Mouse (Mus musculus) kidney, postnatal 0 days (tissue): ENCODE data around the gene Sycn. TPM values are rescaled to one million over a fixed set of nuclear protein-coding genes. Genes with fewer than 3 reads are reported as not detected.
A peak's percentile ranks its signal among the peaks of the same experiment; 100 is the strongest.

Experiments
- ATAC-seq: fragments of 200-750 bp; cut with Nextera tagmentation; replicated peaks from 2 replicates; pipeline ENCODE4 v1.8.0; 2017; ENCODE audit warnings: low read depth, moderate number of reproducible peaks, moderate TSS enrichment, moderate library complexity; ENCODE audit not compliant: low FRiP score
- DNase-seq: peaks from one replicate; pipeline ENCODE4 v3.0.0-alpha.2; 2016; ENCODE audit warnings: low spot score
- H3K27ac ChIP-seq: fragments of 300-500 bp; sonication (generic); 2 replicates; pipeline ENCODE4 v1.5.1; 2014; ENCODE audit warnings: mild to moderate bottlenecking
- H3K27me3 ChIP-seq: fragments of 300-500 bp; sonication (generic); 2 replicates; pipeline ENCODE4 v1.6.1; 2014; ENCODE audit warnings: low read length, mixed read lengths; ENCODE audit not compliant: insufficient read depth
- H3K36me3 ChIP-seq: fragments of 300-500 bp; sonication (generic); 2 replicates; pipeline ENCODE4 v1.6.1; 2014; ENCODE audit warnings: low read length, mixed read lengths; ENCODE audit not compliant: insufficient read depth
- H3K4me1 ChIP-seq: fragments of 300-500 bp; sonication (generic); replicated peaks from 2 replicates; pipeline ENCODE4 v1.6.1; 2014; ENCODE audit warnings: antibody characterized with exemption, low read length, mixed read lengths; ENCODE audit not compliant: insufficient read depth
- H3K4me2 ChIP-seq: fragments of 300-500 bp; sonication (generic); 2 replicates; pipeline ENCODE4 v1.6.1; 2014; ENCODE audit warnings: mild to moderate bottlenecking, low read length, moderate library complexity, mixed read lengths
- H3K4me3 ChIP-seq: fragments of 300-500 bp; sonication (generic); replicated peaks from 2 replicates; pipeline ENCODE4 v1.5.1; 2014; ENCODE audit warnings: low read depth, low read length
- H3K9ac ChIP-seq: fragments of 300-500 bp; sonication (generic); 2 replicates; pipeline ENCODE4 v1.6.1; 2014; ENCODE audit warnings: low read depth, low read length
- H3K9me3 ChIP-seq: fragments of 300-500 bp; sonication (generic); replicated peaks from 2 replicates; pipeline ENCODE4 v1.6.1; 2016; ENCODE audit warnings: low read length, inconsistent platforms, mixed read lengths
- CTCF ChIP-seq: IDR thresholded peaks from 2 replicates; pipeline ENCODE4 v1.5.1; 2016; ENCODE audit warnings: antibody characterized with exemption, low read depth, mild to moderate bottlenecking, moderate library complexity
- WGBS: fragments of 180-500 bp; shearing (Covaris S2); extraction: QIAGEN DNeasy Blood & Tissue Kit; methylation state at CpG from one replicate; pipeline ENCODE4 v1.1.7; 2014; 5-methylcytosine and 5-hydroxymethylcytosine counted together
- polyA plus RNA-seq: library from polyadenylated mRNA; unstranded; fragments of >200 nt; fragmentation: Nextera tagmentation; extraction: Ambion mirVana; gene quantifications from 2 replicates; pipeline ENCODE4 v1.2.1, GENCODE M21; 2015

Gene Sycn
- polyA plus RNA-seq, 1 experiment from 2014 or later: 0.45 TPM

DNA sequence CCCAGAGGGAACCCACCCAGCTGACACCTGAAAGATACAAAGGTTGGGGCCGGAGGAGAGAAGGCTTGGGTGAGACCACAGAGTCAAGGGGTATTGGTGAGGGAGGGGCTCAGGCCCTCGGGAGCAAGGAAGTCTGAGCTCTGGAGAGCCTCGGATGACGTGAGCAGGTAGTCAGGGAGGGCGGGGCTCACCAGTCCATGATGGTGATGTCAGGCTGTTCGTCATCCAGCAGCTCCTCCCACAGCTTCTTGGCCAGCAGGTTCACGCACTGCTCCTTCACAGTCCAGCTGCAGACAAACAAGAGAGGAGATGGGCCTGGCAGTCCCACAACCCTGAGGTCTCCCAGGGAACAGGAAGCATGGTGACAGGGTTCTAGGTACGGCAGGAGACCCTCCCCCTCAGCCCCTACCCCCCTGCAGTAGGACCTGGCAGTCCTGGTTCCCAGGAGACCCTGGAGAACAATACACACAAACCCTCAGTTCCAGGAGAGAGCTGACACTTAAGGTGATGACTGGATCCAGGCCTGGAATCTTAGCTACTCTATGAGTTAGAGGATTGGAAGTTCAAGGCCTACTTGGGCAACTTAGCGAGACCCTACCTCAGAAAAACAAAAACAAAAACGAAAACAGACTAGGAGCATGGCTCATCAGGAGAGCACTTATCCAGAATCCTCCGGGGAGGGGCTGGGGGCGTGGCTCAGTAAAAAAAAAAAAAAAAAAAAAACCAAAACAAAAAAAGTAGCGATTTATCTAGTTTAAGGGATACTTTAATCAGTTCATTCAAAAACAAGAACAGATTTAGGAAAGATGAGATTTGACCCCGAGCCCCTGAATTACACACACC is 4.6 kb downstream of the Sycn start:
- peak; percentile 56; the same call in 1 of the 2 replicates for ATAC-seq
- DNase-seq: peak; percentile 39
- WGBS: 35% methylated on average over 14 of the region's 14 CpGs
- Histone ChIP-seq H3K9ac (no peak overlapping the region), H3K27ac (no peak overlapping the region), H3K4me3 (no peak overlapping the region), H3K4me1 (peaks cover 6% of the 10 kb centered on the region; the same call in 1 of the 2 replicates), H3K36me3 (no peaks in the 10 kb centered on the region), H3K9me3 (no peaks in the 10 kb centered on the region), H3K27me3 (peaks cover 17% of the 10 kb centered on the region), H3K4me2 (no peak overlapping the region)
- no peak for TF ChIP-seq CTCF

DNA sequence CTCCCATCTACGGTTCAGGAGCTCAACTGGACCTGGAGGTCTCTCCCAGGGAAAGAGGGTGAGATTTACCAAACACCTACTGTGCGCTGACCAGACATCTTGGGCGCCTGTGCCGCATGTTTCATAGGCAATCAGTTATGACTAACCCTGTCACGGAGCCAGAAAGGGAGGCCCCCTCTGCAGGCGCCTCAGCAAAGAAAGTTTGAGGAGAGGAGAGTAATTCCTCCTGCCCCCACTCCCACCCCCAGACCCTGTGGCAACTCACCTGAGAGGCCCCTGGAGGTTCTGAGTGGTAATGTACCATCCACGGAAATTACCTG is 5.2 kb downstream of the Sycn start:
- Histone ChIP-seq H3K9me3 (no peaks in the 10 kb centered on the region), H3K4me1 (peaks cover 6% of the 10 kb centered on the region; the same call in 1 of the 2 replicates), H3K9ac (no peak overlapping the region), H3K27ac (no peak overlapping the region), H3K4me2 (no peak overlapping the region), H3K4me3 (no peak overlapping the region), H3K36me3 (no peaks in the 10 kb centered on the region), H3K27me3 (peaks cover 17% of the 10 kb centered on the region)
- DNase-seq (no peak), ATAC-seq (no peak)
- no peak for TF ChIP-seq CTCF
- WGBS: 61% methylated on average over 7 of the region's 7 CpGs

DNA sequence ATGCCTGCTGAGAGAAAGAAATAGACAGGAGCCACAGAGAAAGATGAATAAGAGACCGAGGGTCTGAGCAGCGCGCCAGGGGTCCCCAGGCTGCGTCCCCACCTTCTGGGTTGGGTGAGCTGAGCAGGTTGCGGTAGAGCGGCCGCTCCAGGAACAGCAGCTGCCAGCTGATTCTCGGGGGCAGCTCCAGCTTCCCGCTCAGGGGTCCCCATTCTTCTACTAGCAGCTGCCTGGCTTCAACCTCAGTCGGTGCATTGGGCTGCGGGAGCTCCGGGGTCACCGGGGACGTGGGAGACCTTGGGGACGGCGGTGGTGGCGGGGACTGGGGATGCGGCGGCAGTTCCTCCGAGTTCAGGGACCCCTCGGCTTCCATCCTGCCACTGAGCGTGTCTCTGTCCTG is 6.0 kb downstream of the Sycn start:
- no peak overlapping the region for H3K27ac ChIP-seq
- TF ChIP-seq CTCF: no peak
- DNase-seq (no peak), ATAC-seq (no peak)
- peak overlapping the region; percentile 47 for H3K4me2 ChIP-seq
- H3K9me3 ChIP-seq: no peaks in the 10 kb centered on the region
- H3K4me1 ChIP-seq: peaks cover 6% of the 10 kb centered on the region; the same call in 1 of the 2 replicates
- H3K27me3 ChIP-seq: peaks cover 17% of the 10 kb centered on the region
- H3K9ac ChIP-seq: peak overlapping the region; percentile 32; the same call in 1 of the 2 replicates
- 0% methylated on average over 22 of the region's 22 CpGs for WGBS
- peak overlapping the region; percentile 11 for H3K4me3 ChIP-seq
- H3K36me3 ChIP-seq: no peaks in the 10 kb centered on the region

DNA sequence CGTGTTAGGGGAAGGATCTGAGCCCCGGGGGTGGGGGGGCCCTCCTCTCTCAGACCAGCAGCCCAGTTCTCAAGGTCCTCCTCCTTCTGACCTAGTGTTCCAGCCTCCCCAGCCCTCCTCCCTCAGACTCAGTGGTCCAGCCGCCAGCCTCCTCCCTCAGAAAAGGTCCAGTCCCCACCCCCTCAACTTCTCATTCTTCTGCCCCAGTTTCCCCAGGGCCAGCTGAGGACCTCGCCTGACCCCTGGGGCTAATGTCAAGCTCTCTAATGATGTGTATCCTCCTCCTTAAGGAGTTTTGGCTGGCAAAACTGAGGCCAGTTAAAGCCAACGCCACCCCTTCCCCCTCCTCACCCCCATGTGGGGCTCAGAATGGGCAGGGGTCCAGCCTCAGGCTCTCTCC is 6.5 kb downstream of the Sycn start, which contains the start of gene Nccrp1:
Gene Nccrp1, minus strand, starts transcription at position 101 of the 400 bp plus-strand sequence.
- Histone ChIP-seq H3K27ac (no peak within 1 kb of the TSS), H3K9me3 (no peaks in the 10 kb centered on the region), H3K27me3 (peaks cover 17% of the 10 kb centered on the region), H3K4me1 (peaks cover 6% of the 10 kb centered on the region; the same call in 1 of the 2 replicates), H3K4me2 (peak within 1 kb of the TSS; percentile 47), H3K36me3 (no peaks in the 10 kb centered on the region), H3K9ac (peak within 1 kb of the TSS; percentile 32; the same call in 1 of the 2 replicates), H3K4me3 (peak within 1 kb of the TSS; percentile 11)
- ATAC-seq (no peak), DNase-seq (no peak)
- 11% methylated on average over 5 of the region's 5 CpGs for WGBS
- TF ChIP-seq CTCF: no peak

DNA sequence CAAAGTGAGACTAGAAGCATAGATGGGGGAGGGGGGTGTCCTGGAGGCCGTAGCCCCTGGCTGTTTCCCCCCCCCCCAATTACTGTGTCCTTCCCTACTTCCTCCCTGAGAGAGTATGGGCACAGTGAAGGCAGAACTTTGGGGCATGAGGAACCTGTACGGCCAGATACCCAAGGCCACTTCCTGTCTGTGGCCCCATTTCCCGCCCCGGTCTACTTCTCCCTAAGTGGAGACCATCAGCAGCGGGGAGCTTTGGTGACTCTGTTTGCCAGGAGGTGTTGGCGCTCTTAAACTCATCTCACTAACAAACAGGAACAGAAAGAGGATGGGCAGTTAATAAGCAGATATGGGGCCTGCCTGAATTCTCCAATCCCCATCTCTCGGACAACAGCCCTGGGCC is 6.9 kb downstream of the Sycn start:
- peak overlapping the region; percentile 47; the same call in 1 of the 2 replicates for H3K4me2 ChIP-seq
- TF ChIP-seq CTCF: no peak

DNA sequence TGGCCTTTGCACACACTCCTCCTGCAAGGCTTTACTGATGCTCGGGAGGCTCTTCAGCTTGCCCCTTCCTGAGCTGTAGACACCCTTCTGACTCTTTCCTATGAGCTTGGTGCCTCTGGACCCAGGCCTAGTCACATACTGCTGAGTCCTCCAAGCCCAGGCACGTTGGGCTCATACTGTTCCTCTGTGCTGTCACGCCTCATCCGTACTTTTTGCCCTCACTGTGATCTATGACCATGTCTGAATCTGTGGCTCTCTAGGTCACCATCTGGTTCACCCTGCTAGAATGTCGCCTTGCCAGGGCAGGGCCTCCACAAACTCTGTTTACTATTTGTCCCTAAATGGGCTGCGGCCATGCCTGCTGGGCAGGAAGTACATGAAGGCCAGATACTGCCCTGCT is 12.4 kb downstream of the Sycn start:
- no peaks in the 10 kb centered on the region for H3K4me1 ChIP-seq
- no peak for ATAC-seq
- H3K27ac ChIP-seq: no peak overlapping the region
- no peak overlapping the region for H3K9ac ChIP-seq
- H3K4me2 ChIP-seq: no peak overlapping the region
- no peak overlapping the region for H3K4me3 ChIP-seq
- DNase-seq: no peak
- H3K27me3 ChIP-seq: no peaks in the 10 kb centered on the region
- no peaks in the 10 kb centered on the region for H3K9me3 ChIP-seq
- WGBS: 83% methylated on average over 6 of the region's 6 CpGs
- no peak for TF ChIP-seq CTCF
- H3K36me3 ChIP-seq: 0 out of 2 replicates have a peak, but pooled peaks cover 3% of the 10 kb centered on the region

More for the DNA sequence above, 6.9 kb downstream of the Sycn start:
- Histone ChIP-seq H3K9ac (no peak overlapping the region), H3K4me3 (no peak overlapping the region), H3K27me3 (peaks cover 17% of the 10 kb centered on the region), H3K9me3 (no peaks in the 10 kb centered on the region), H3K27ac (no peak overlapping the region), H3K36me3 (no peaks in the 10 kb centered on the region), H3K4me1 (peaks cover 6% of the 10 kb centered on the region; the same call in 1 of the 2 replicates)
- ATAC-seq (no peak), DNase-seq (no peak)
- WGBS: 71% methylated on average over 7 of the region's 7 CpGs
